Mouse (Mus musculus): ENCODE data around the gene Ubqln4.

GRCm38 (mm10) chr3:88572835-88573234 lies 19.3 kb downstream of the Ubqln4 start:
- no peak for TF ChIP-seq EP300 (IDR thresholded peaks at IDR 0.05; ENCODE audit: low read depth)
- TF ChIP-seq CTCF (IDR thresholded peaks at IDR 0.05; ENCODE audit: low read depth), result no peak

Data from liver, embryonic 14.5 days (tissue).